Mouse (Mus musculus) layer of hippocampus, postnatal 14 days (tissue): ENCODE results near the gene Chpf. TPM values are rescaled to one million over a fixed set of nuclear protein-coding genes. Genes with fewer than 3 reads are reported as not detected.

ENCODE experiments used
- DNase-seq, 2 experiments: peaks; one replicate each; pipeline ENCODE4 v3.0.0; 2021 to 2022; ENCODE audit warnings: low spot score in 2 of 2, mixed read lengths in 1 of 2
- total RNA-seq, 2 experiments: library from RNA; stranded (reverse); gene quantifications; 2 replicates each; pipeline ENCODE4 v1.2.3; 2021

Gene Chpf
- total RNA-seq, 2 experiments from 2014 or later = 71.2 to 78.5 TPM

DNA sequence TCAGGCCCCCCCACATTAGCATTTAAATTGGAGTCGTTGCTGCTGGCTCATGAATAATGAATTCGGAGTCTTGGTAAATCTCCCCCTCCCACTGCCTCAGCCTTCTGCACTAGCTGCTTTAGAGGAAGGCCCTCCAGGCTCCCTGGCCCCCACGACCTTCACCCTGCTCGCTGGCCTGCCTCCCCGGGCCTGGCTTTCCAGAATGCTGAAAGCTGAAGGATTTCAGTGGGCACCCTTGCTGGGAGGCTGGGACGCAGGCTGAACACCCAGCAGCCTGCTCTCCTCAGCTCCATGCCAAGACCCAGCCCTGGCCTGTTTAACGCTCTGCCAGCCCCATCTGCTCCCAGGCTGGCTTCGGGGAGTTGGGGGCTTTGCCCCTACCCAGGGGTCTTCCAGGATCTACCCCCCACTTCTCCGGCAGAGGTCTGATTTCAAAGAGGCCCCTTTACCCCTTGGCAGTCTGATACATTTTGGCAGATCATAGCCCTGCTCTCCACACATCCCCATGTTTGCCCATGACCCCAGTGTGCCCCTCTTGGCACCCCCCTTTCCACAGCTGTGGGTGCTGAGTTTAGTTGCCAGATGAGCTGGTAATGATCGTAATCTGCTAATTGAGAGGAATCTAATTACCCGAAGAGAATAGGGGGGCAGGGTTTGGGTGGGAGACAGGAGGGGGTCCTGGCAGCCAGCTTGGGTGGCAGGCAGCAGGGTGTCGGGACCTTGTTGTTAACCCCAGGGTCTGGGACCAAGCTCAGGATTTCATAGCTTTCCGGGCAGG is 35.7 kb downstream of the Chpf start:
- DNase-seq = no peak

DNA sequence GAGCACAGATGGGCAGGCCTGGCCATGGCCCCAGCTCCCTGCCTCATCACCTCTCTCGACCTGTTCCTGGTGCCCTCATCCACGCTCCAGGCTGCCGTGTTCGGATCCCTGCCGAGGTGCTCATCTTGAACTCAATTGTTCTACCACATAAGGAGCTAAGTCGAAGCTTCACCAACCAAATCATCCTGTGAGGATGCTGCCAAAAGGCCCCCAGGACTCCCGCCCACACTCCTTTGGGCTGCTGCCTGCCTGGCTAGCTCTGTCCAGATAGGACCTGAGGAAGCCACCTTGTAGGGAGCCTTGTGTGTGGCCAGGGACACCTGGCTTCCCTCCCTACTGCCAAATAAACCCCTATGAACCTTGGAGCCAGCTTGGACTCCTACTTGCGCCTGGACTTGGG is 36.3 kb downstream of the Chpf start:
- no peak for DNase-seq

DNA sequence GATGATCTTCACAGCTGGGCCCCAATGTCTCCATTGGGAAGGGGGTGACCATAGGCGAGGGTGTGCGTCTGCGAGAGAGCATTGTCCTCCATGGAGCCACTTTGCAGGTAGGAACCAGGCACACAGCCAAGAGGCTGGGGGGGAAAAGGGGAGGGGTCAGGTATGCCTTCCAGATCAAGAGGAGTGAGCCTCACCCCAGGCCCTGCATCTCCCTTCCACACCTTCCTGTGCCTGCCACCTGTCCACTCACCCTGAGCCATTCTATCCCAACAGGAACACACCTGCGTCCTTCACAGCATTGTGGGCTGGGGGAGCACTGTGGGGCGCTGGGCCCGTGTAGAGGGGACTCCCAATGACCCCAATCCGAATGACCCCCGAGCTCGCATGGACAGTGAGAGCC is 36.9 kb downstream of the Chpf start:
- no peak for DNase-seq

DNA sequence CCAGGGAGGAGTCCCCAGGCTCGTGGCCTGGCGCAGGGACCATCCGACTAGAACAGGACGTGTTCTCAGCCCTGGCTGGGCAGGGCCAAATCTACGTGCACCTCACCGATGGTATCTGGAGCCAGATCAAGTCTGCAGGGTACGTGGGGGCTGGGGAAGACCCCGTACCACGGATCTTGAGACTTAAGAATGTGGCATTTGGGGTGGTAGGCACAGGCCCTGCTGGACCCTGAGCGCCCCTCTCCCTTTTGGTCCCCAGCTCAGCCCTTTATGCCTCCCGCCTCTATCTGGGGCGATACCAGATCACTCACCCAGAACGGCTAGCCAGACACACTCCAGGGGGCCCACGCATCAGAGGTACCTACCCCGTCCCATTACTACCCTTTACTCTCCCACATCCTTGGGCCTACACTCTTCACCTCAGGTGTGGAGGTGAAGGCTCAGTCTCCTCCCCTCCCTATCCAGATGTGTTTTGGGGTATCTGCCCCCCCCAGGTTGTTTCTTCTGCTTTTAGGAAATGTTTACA is 37.6 kb downstream of the Chpf start:
- DNase-seq = no peak

DNA sequence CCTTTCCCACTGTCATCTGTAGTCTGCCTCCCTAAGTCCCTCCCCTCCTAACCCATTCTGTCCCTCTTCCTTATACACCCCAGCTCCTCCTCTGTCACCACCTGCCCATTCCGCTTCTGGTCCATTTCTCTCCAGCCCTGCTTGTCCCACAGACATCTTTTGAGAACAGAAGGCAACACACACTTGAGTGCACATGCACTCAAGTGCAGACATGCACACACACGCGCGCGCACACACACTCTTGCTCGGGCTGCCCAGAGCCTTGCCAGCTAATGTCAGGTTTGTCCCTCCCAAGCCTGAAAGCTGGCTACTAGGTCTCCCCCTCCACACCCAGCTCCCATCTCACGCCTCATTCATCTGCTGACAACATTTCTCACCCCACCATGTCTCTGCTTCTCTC is 38.4 kb downstream of the Chpf start:
- DNase-seq = no peak

DNA sequence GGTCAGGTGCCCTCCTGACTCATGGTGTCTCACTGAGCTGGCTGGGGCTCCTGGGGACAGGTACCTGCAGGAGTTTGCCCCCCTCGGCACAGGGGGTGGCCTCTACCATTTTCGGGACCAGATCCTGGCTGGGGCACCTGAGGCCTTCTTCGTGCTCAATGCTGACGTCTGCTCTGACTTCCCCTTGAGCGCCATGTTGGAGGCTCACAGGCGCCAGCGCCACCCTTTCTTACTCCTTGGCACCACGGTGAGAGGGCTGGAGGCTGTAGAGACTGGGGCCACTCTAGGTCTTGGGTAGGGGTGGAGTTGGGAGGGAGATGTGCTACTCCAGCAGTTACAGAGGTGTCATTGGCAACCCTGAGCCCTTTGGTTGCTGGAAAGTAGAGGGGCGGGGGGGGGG is 40.3 kb downstream of the Chpf start:
- DNase-seq = no peak

DNA sequence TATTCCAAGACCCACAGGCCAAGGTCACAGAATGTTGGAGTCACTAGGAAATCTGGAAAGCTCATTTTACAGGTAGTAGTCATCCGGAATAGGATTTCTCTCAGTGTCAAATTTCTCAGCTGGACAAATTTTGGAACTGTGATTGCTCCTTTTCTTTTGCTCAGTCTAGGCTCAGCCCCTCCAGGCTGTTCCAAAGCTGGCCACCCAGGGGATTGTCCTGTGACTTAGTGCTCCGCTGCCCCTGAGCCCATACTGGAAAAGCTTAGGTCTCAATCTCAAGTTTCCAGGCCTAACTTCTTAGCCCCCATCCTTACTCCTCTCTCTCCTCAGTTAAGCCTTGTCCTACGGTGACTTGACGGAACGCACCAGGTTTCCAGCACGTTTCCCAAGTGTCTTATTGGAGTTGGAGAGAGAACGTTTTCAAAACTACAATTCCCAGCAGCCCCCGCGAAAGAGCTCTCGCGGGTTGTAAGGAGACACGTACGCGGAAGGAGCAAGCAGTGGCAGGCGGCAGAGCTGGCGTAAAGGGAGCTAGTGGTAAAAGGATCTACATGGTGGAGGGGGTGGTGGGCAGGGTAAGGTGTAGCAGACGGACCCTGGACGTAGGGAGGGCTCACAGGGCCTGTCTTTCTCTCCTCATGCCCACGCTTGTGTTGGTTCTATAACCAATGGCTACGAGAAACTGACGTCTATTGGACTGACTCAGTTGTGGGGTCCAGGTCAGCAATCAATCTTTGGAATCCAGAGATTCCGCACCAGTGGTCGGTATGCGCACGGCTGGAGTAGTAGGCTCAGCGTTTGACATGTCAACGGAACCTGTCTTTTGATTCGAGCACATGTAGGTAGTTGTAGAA is 43.4 kb downstream of the Chpf start, which contains the start of gene Gmppa:
Gene Gmppa, plus strand, starts transcription at position 456 of the 854 bp plus-strand sequence.
- peak; percentile 74 to 85 for DNase-seq

DNA sequence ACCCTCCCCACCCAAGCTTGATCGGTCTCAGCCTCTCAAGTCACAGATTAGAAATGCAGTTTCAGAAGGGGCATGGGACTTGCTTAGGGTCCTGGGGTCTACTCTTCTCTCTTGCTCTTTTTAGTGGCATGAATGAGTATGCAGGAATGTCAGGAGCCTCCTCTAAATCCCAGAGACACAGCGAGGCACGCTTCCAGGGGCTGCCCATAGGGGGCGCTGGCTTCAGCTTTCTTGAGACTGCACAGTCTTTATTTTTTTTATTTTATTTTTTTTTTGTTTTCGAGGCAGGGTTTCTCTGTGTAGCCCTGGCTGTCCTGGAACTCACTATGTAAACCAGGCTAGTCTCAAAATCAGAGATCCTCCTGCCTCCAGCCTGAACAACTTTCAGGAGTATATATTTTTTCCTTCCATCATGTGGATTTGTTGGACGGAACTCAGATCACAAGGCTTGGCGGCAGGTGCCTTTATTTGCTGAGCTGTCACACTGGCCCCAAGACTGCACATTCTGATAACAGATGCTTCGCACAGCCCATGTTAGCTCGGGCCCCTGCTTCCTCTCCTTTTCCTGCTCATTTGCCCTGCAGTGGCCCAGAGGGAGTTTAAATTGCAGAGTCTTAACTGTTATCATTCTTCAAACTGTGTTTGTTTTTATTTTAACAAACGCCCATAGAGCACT is 53.2 kb downstream of the Chpf start:
- DNase-seq = no peak

Other genes with a start within 250 kb of the Chpf start
- gene A630095N17Rik, start 247.2 kb downstream of the Chpf start, total RNA-seq = not detected
- gene Dnajb2, start 242.9 kb downstream of the Chpf start, total RNA-seq = 10 to 100 TPM; 60.0 to 61.1 TPM
- gene Ptprn, start 214.8 kb downstream of the Chpf start, total RNA-seq = 100 to 1,000 TPM; 326 to 350 TPM
- gene Resp18, start 200.9 kb downstream of the Chpf start, total RNA-seq = 10 to 100 TPM; 68.2 to 98.9 TPM
- 10 to 100 TPM; 50.4 to 55.2 TPM for gene Dnpep, start 161.3 kb downstream of the Chpf start, total RNA-seq
- 1 to 10 TPM; 1.6 to 1.8 TPM for gene Des, start 119.0 kb downstream of the Chpf start, total RNA-seq
- 100 to 1,000 TPM; 184 TPM for gene Speg, start 104.0 kb downstream of the Chpf start, total RNA-seq
- gene Gmppa, start 43.4 kb downstream of the Chpf start, total RNA-seq = 10 to 100 TPM; 56.0 to 62.2 TPM
- gene Asic4, start 28.9 kb downstream of the Chpf start, total RNA-seq = 10 to 100 TPM; 14.3 to 14.7 TPM
- gene Tmem198, start 225 bp upstream of the Chpf start, total RNA-seq = 10 to 100 TPM; 53.3 to 62.5 TPM
- gene Obsl1, start 27.1 kb upstream of the Chpf start, total RNA-seq = 10 to 100 TPM; 25.2 to 27.0 TPM
- 10 to 100 TPM; 20.3 to 22.6 TPM for gene Inha, start 27.8 kb upstream of the Chpf start, total RNA-seq
- gene Stk11ip, start 42.2 kb upstream of the Chpf start, total RNA-seq = 10 to 100 TPM; 23.6 to 30.8 TPM
- 100 to 1,000 TPM; 120 to 141 TPM for gene Slc4a3, start 67.0 kb upstream of the Chpf start, total RNA-seq